Mouse (Mus musculus): ENCODE results near the gene Mgat4d. TPM values are rescaled to one million over a fixed set of nuclear protein-coding genes. Genes with fewer than 3 reads are reported as not detected.

Gene Mgat4d
- not detected for polyA plus RNA-seq (2015; fragmentation: Illumina TruSeq; extraction: RNeasy Lipid Tissue Mini Kit (QIAGEN cat#74804); ENCODE audit: insufficient read depth, low read depth, low replicate concordance)

GRCm38 (mm10) chr8:83348263-83348662, at the start of gene Mgat4d:
TSS of gene Mgat4d (plus strand) at chr8:83348471.

DNA sequence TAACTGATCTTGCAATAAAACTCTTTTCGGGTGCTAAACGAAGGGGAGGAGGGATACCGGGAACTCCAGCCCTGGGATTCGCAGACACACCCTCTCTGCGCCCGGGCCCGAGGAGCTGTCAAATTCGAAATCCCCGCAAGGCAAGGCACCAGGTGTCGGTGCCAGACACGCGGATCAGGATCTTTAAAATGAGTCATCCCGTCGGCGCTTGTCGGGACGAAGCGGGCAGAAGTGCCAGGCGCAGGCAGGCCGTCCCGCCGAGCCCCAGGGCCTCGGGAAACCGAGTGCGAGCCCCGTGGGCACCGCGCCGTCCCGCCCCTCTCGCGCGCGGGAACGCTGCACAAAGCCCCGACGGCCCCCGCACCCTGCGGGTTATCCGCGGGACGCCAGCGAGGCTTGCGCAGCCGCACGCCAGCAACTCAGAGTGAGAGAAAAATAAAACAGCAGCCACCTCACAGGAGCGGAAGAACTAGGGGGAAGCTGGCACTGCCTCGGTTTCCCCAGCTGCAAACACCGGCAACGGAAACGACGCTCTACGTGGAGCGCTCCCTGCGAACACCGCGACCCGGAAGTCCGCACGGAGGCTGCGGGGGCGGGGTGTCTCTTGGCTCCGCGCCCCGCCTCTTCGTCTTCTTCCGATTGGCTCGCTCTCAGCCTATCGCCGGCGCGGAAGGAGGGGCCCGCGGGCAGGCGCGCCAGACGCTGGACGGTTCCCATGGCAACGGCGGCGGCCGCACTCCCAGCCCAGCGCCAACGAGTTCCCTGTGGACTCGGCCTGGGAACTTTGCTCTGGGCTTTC, 16.2 kb upstream of the Mgat4d start, which contains the start of gene Elmod2:
Gene Elmod2 (minus strand): TSS at position 588 of the 799 bp plus-strand sequence.

GRCm38 (mm10) chr8:83389316-83390005, 41.2 kb downstream of the Mgat4d start, which contains the start of gene Clgn:
TSS of gene Clgn (plus strand) at chr8:83389867.

Other genes starting within 250 kb of the Mgat4d start
- gene Tbc1d9, start 183.1 kb upstream of the Mgat4d start, polyA plus RNA-seq (2015; fragmentation: Illumina TruSeq; extraction: RNeasy Lipid Tissue Mini Kit (QIAGEN cat#74804); ENCODE audit: insufficient read depth, low read depth, low replicate concordance): 2.1 TPM
- gene Gm10645, start 182.3 kb upstream of the Mgat4d start, polyA plus RNA-seq (2015; fragmentation: Illumina TruSeq; extraction: RNeasy Lipid Tissue Mini Kit (QIAGEN cat#74804); ENCODE audit: insufficient read depth, low read depth, low replicate concordance): not detected
- not detected for gene Ucp1, start 58.1 kb upstream of the Mgat4d start, polyA plus RNA-seq (2015; fragmentation: Illumina TruSeq; extraction: RNeasy Lipid Tissue Mini Kit (QIAGEN cat#74804); ENCODE audit: insufficient read depth, low read depth, low replicate concordance)
- 3.3 TPM for gene Elmod2, start 16.0 kb upstream of the Mgat4d start, polyA plus RNA-seq (2015; fragmentation: Illumina TruSeq; extraction: RNeasy Lipid Tissue Mini Kit (QIAGEN cat#74804); ENCODE audit: insufficient read depth, low read depth, low replicate concordance)
- not detected for gene Clgn, start 41.4 kb downstream of the Mgat4d start, polyA plus RNA-seq (2015; fragmentation: Illumina TruSeq; extraction: RNeasy Lipid Tissue Mini Kit (QIAGEN cat#74804); ENCODE audit: insufficient read depth, low read depth, low replicate concordance)
- gene Scoc, start 109.9 kb downstream of the Mgat4d start, polyA plus RNA-seq (2015; fragmentation: Illumina TruSeq; extraction: RNeasy Lipid Tissue Mini Kit (QIAGEN cat#74804); ENCODE audit: insufficient read depth, low read depth, low replicate concordance): 17.8 TPM
- gene Olfr370, start 187.3 kb downstream of the Mgat4d start, polyA plus RNA-seq (2015; fragmentation: Illumina TruSeq; extraction: RNeasy Lipid Tissue Mini Kit (QIAGEN cat#74804); ENCODE audit: insufficient read depth, low read depth, low replicate concordance): not detected
- gene Ndufb7, start 218.2 kb downstream of the Mgat4d start, polyA plus RNA-seq (2015; fragmentation: Illumina TruSeq; extraction: RNeasy Lipid Tissue Mini Kit (QIAGEN cat#74804); ENCODE audit: insufficient read depth, low read depth, low replicate concordance): 74.6 TPM

Data from pancreas, adult 10 weeks (tissue).